8 mouse cellular contexts compared by ENCODE assay signal in the genomic region with DNA sequence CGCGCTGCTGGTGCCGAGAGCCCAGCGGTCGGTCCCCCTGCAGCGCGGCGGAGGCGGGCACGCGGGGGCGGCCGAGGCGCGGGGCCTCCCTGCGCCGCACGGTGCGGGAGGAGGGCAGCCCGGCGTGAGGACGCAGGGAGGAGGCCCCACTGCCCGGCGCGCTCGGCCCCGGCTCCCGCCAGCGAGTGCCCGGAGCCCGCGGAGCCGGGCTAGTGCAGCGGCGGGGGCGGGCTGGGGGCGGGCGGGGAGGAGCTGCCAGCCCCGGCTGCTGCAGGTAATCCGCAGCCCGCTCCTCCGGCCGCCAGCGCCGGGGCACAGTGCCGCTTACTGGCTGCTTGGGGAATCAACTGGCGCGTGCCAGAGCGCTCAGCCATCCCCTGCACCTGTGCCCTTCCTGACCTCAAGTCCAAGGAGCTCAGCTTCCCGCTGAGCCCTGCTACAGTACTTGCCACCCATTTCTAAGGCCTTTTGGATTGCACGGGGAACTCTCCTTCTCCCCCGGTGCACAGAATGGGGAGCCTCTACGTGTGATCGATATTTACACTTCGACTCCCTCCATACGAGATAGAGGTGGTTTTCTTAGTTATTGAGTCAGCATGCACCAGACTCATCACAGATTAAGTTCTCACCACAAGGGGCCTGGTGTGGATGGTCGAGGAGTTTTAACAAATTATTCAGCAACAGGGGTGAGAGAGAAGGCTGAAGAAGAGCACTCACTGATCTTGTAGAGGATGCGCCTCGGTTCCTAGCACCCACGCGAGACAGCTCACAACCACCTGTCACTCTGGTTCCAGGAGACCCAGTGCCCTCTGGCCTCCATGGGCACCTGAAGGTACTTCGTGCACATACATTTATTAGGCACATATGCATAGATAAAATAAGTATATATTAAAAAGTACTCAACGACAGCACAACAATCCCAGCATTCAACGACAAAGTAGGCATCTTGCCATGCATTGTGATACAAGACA. TPM values are rescaled to one million over a fixed set of nuclear protein-coding genes. Genes with fewer than 3 reads are reported as not detected.
DNase-seq lines count a peak whose midpoint lies in the region; ATAC-seq lines count a peak whose summit lies in the region.

Gene Ryr2, minus strand, starts transcription at position 284 of the 971 bp plus-strand sequence.

- intact Hi-C loops in left cerebral cortex, postnatal 14 days (cut with DNase I), result loop anchor here (5.0 to 10.0 kb wide), 4 partner anchors 65 to 345 kb away; partner anchors contain the start of gene Mtr

- H3K4me3 ChIP-seq in intestine, embryonic 15.5 days (replicated peaks), result peak within 1 kb of the TSS; percentile 66

- peak within 1 kb of the TSS; percentile 98 for H3K4me2 ChIP-seq in intestine, embryonic 15.5 days (replicated peaks)

- peak; percentile 95 for ATAC-seq in intestine, embryonic 15.5 days
- peak; percentile 75 for ATAC-seq in megakaryocyte progenitor cell, adult 5-6 weeks (replicated peaks; ENCODE audit: poor library complexity)
- no peak for ATAC-seq in erythroblast, adult 5-6 weeks (replicated peaks; ENCODE audit: low FRiP score, poor library complexity, severe bottlenecking)

- H3K36me3 ChIP-seq in intestine, embryonic 15.5 days, result no peaks in the 10 kb centered on the region

- H3K27ac ChIP-seq in intestine, embryonic 15.5 days, result no peak within 1 kb of the TSS

- no peaks in the 10 kb centered on the region for H3K9me3 ChIP-seq in intestine, embryonic 15.5 days

- H3K4me1 ChIP-seq in intestine, embryonic 15.5 days (replicated peaks), result peaks cover 8% of the 10 kb centered on the region; the same call in 1 of the 2 replicates

- 9% methylated on average over 54 of the region's 64 CpGs for WGBS in intestine, embryonic 15.5 days

- H3K9ac ChIP-seq in intestine, embryonic 15.5 days, result peak within 1 kb of the TSS; percentile 59

- DNase-seq in adrenal gland, postnatal 36 days, result peak; percentile 81 to 86
- DNase-seq in embryo, embryonic 10 days (ENCODE audit: low spot score), result peak; percentile 79
- DNase-seq in heart, adult 11 months, result peak; percentile 95
- DNase-seq in left cerebral cortex, postnatal 14 days (ENCODE audit: low spot score in 2 of 2), result peak; percentile 58 to 81
- peak; percentile 72 for DNase-seq in right cerebral cortex, postnatal 14 days

- H3K27me3 ChIP-seq in intestine, embryonic 15.5 days (replicated peaks), result peaks cover 19% of the 10 kb centered on the region

RNA-seq across cellular contexts. Expression of gene Ryr2, which starts in this region (rescaled TPM):
- 10 to 100 TPM in 1 of 2 experiments, 1 to 10 TPM in 1; 8.5 to 21.8 TPM for total RNA-seq in adrenal gland, postnatal 36 days (2021)
- 1.0 and 1.1 TPM in 2 replicates for polyA plus RNA-seq in intestine, embryonic 15.5 days (2015; fragmentation: Nextera tagmentation; extraction: Ambion mirVana)
- total RNA-seq in left cerebral cortex, postnatal 14 days (2021), result 100 to 1,000 TPM; 142 to 159 TPM
- total RNA-seq in megakaryocyte progenitor cell, adult 5-6 weeks (2015), result not detected in 2 replicates
- not detected in 2 replicates for total RNA-seq in megakaryocyte progenitor cell, adult 5-6 weeks (2017)
- not detected in 2 replicates for total RNA-seq in erythroblast, adult 5-6 weeks (2015; ENCODE audit: low replicate concordance)
- total RNA-seq in erythroblast, adult 5-6 weeks (2017; ENCODE audit: low replicate concordance), result not detected in 2 replicates

Comparison
In these comparisons a context has a peak if more than half of its experiments do, and no peak if none do; other contexts are left out.
1. RNA of gene Ryr2 (total RNA-seq): 142 to 159 TPM in left cerebral cortex, postnatal 14 days and 8.5 to 21.8 TPM in adrenal gland, postnatal 36 days; not detected in megakaryocyte progenitor cell, adult 5-6 weeks and not detected in erythroblast, adult 5-6 weeks; every median in the first group is over 4 times any median in the second.
2. RNA of gene Ryr2 (total RNA-seq): 142 to 159 TPM in left cerebral cortex, postnatal 14 days; 8.5 to 21.8 TPM in adrenal gland, postnatal 36 days; every median in the first group is over 4 times any median in the second.
3. Peak in ATAC-seq in megakaryocyte progenitor cell, adult 5-6 weeks; RNA of the gene not detected or under 1 TPM.
4. Peak in every context shown above with its lines, with median percentiles within 50 percentile points of each other: DNase-seq.